Mouse (Mus musculus): ENCODE measurements around the gene Rtl6. TPM values are rescaled to one million over a fixed set of nuclear protein-coding genes. Genes with fewer than 3 reads are reported as not detected.

Rtl6 gene
- total RNA-seq, 2 experiments from 2014 or later, result 4.1 to 7.1 TPM

DNA sequence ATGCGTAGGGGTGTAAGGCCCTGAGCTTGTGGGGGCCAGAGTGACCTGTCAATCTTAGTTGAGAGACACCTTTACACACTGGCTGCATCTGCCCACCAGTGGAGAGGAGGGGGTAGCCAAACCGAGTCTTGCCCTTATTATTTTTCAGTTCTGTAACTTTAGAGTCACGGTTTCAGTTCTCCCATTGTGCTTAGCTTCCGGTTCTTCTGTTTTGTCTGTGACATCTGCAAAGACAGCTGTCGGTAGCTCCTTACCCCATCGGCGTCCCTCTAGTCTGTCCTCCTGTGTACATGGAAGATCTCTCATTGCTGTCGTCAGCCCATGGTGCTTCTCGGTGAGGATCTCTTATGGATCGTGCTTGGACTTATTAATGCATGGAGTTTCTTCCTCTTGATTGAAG, 20.5 kb downstream of the Rtl6 start:
- no peak for DNase-seq

DNA sequence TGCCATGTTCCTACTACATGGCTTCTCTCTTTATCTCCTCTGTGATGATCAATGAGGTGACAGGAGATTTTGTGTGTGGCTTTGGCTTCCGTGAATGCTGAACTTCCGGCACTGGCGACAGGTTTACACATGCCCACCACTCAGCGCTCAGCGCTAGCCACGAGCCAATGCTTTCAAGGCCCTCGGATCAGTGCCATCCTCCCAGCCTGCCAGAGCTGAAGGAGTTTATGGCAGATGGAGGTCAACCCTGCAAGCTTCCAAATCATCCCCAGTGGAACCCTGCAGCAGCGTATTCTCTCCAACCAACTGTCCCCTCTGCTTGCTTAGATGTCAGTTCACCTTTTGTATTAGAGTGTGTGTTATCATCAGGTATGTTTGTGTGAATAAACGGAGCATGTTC, 21.0 kb downstream of the Rtl6 start:
- no peak for DNase-seq

- DNase-seq, result peak in 1 of 2 experiments; percentile 24
Observed at GRCm38 (mm10) chr15:84535953-84536352, 21.7 kb downstream of the Rtl6 start.

GRCm38 (mm10) chr15:84532211-84532610, 25.4 kb downstream of the Rtl6 start:
- no peak for DNase-seq

DNA sequence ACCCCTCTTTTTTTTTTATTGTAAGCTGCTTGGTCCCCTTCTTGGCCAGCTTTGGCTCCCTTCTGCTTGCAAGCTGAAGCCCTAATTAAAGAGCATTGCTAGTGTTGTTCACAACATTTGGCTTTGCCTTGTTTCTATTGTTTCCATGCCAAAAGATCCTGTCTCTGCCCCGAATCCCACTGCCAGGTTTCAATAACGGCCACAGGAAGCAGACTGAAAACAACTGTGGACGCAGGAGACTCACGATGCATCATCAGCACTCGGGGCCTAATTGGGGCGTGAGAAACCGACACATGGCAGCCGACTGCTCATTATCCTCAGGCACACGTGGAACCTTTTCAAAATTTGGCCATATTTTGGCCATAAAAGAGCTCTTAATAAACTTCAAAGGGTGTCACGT, 26.1 kb downstream of the Rtl6 start:
- no peak for DNase-seq

DNA sequence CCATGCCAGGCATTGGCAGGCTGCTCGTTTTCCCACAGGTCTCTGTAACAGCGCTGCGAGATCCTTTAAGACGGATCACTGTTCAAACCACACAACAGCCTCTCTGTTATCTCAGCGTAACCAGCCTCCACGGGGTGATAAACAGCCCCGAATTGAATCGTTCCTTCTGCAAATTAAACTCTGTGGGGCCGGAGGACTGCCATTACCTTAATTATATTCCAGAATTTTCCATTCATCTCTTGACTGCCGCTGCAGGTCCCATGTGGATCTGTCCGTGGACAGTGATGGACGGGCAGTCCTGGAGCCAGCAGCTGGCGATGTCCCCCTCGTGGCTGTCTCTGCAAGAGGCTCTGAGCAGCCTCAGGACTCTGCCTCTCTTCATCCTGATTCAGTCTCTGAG, 30.7 kb downstream of the Rtl6 start:
- DNase-seq, result no peak

- DNase-seq, result no peak
Observed at GRCm38 (mm10) chr15:84525222-84525883, 32.3 kb downstream of the Rtl6 start.

- peak; percentile 50 to 52 for DNase-seq
Observed at GRCm38 (mm10) chr15:84522953-84523689, 34.5 kb downstream of the Rtl6 start.

DNA sequence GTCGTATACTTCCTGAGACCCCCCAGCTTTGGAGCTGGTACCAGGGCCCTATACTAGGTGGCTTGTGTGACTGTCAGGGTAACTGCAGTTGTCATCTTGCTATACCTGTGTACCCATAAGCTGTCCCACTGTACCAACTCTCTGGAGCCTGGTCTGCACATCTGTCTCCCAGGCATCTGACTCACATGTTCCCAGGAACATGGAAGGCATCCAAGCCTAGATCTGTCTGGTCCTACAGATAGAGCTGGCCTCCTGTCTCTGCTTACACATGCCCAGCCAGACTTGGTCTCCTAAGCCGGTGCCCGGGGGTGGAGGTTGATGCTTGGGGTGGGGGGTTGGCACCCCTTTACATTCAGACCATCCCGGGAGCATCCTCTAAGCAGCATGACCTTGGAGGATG, 36.1 kb downstream of the Rtl6 start:
- DNase-seq, result no peak

GRCm38 (mm10) chr15:84518540-84518939, 39.1 kb downstream of the Rtl6 start:
- DNase-seq, result no peak

GRCm38 (mm10) chr15:84512626-84513296, 44.9 kb downstream of the Rtl6 start:
- peak in 1 of 2 experiments; percentile 17 for DNase-seq

- no peak for DNase-seq
Observed at GRCm38 (mm10) chr15:84509981-84510380, 47.6 kb downstream of the Rtl6 start.

- no peak for DNase-seq
Observed at GRCm38 (mm10) chr15:84509161-84509560, 48.5 kb downstream of the Rtl6 start.

DNA sequence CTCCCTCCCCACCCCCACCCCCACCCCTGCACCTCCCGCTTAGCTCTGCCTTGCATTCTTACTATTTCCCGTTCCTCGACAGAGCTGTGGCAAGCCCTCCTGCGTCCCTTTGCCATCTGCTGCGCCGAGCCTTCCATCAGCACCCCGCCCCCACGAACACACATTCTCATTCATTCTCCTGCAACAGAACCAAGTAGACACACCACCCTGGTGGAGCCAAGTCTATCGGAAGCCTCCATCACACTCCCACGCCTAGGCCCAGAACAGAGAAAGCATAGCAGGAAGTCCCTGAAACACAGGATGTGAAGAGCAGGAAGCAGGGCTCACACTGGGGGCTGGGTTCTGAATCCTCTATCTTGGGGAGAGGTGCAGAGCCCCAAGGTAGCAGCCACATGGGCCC, 51.6 kb downstream of the Rtl6 start:
- DNase-seq, result no peak

DNA sequence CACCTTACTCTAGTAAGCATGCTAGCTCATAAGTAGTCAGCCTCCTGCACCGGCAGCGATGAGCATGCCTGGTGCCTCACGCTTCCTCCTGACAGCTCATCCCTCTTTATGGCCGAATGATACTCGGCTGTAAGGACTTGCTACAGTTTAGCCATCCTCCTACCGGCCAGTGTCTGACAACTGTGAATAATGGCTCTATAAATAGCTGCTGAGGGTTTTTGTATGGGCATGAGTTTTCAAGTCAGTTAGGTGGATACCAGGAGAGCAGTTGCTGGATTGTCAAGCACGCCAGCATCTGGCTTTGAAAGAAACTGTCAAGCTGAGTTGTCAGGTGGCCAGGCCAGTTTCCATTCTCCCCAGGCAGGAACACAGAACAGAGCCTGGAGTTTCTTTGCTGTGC, 52.7 kb downstream of the Rtl6 start:
- DNase-seq, result no peak

Other genes starting within 250 kb of the Rtl6 start
- gene Parvg, start 233.8 kb downstream of the Rtl6 start, total RNA-seq (2021), result 1 to 10 TPM; 3.0 to 3.3 TPM
- 1 to 10 TPM in 1 of 2 experiments, under 1 TPM in 1; 0.63 to 1.1 TPM for gene Shisal1, start 110.7 kb downstream of the Rtl6 start, total RNA-seq (2021)
- gene Prr5, start 111.8 kb upstream of the Rtl6 start, total RNA-seq (2021), result 1 to 10 TPM; 5.6 to 7.0 TPM
- 1 to 10 TPM in 1 of 2 experiments, under 1 TPM in 1; 0.56 to 1.1 TPM for gene Arhgap8, start 162.2 kb upstream of the Rtl6 start, total RNA-seq (2021)